In the genomic region with DNA sequence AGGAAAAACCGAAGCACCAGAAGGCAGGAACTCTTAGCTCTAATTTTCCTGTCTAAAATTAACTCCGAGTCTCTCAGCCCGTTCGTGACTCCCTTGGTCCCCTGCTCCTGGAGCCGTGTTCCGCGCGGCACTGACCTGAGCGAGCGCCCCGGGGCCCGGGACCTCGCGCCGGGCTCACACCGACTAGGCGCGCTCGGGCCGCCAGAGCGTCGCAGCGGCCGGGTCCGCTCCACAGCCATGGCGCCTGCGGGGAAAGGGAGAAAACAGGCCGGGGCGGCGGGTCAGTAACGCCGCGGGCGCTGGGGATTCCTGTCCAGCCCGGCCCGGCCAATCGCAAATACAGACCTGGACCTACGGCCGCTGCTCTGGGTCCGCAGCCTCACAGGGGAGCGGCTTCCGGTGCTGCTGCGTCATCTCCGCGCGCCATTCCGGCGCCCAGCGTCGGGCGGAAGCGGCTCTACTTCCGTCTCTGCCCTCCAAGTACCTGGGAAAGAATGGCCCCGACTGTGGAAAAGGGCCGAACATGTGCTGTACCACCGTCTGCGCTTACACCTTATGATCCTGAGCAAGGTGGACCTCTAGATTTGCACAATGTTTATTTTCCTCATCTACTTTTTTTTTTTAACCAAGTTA, we compare ENCODE assay signal across 8 mouse cellular contexts. TPM values are rescaled to one million over a fixed set of nuclear protein-coding genes. Genes with fewer than 3 reads are reported as not detected.
DNase-seq lines count a peak whose midpoint lies in the region; ATAC-seq and TF ChIP-seq lines count a peak whose summit lies in the region.

A gene (minus strand): TSS at position 485 of the 633 bp plus-strand sequence.

- peak within 1 kb of the TSS; percentile 91 for H3K27ac ChIP-seq in gastrocnemius, adult 2 months
- peak within 1 kb of the TSS; percentile 85 for H3K27ac ChIP-seq in hindbrain, postnatal 0 days
- H3K27ac ChIP-seq in left cerebral cortex, adult 2 months, result peak within 1 kb of the TSS; percentile 93

- WGBS in hindbrain, postnatal 0 days, result under 1% methylated on average over 56 of the region's 57 CpGs

- intact Hi-C loops in gastrocnemius, adult 2 months (cut with DNase I), result loop anchor here (2.0 kb wide), 2 partner anchors 21 to 45 kb away; no protein-coding TSS in a partner anchor
- intact Hi-C loops in left cerebral cortex, adult 2 months (cut with DNase I), result loop anchor here (2.0 to 5.0 kb wide), 3 partner anchors 45 to 281 kb away; a partner anchor contains a TSS

- peak; percentile 98 for ATAC-seq in hindbrain, postnatal 0 days
- ATAC-seq in megakaryocyte, adult 5-6 weeks (ENCODE audit: poor library complexity, severe bottlenecking), result peak; percentile 100

- no peak for TF ChIP-seq CTCF in gastrocnemius, adult 2 months (IDR thresholded peaks at IDR 0.05)
- no peak for TF ChIP-seq CTCF in hindbrain, postnatal 0 days (IDR thresholded peaks at IDR 0.05; ENCODE audit: low read depth)
- TF ChIP-seq CTCF in left cerebral cortex, adult 2 months (IDR thresholded peaks at IDR 0.05), result no peak

- peak within 1 kb of the TSS; percentile 95 for H3K9ac ChIP-seq in hindbrain, postnatal 0 days (replicated peaks; ENCODE audit: low read length)

- H3K9me3 ChIP-seq in hindbrain, postnatal 0 days (ENCODE audit: low read length), result 0 out of 2 replicates have a peak, but pooled peaks cover 3% of the 10 kb centered on the region

- peak; percentile 83 for DNase-seq in WW6 (ENCODE audit: low read depth, low spot score)
- DNase-seq in cerebellum, postnatal 4 days (ENCODE audit: low spot score in 2 of 2), result peak; percentile 81 to 92
- peak; percentile 95 for DNase-seq in gastrocnemius, adult 2 months
- DNase-seq in hindbrain, postnatal 0 days (ENCODE audit: low spot score), result peak; percentile 96
- peak; percentile 94 for DNase-seq in left cerebral cortex, adult 2 months (ENCODE audit: extremely low spot score in 1 of 2, low spot score in 2 of 2)
- peak; percentile 88 to 91 for DNase-seq in right cerebral cortex, adult 2 months (ENCODE audit: low spot score in 2 of 2)
- peak; percentile 92 for DNase-seq in urinary bladder, postnatal 14 days (ENCODE audit: low spot score)

- H3K4me3 ChIP-seq in gastrocnemius, adult 2 months, result peak within 1 kb of the TSS; percentile 87
- H3K4me3 ChIP-seq in hindbrain, postnatal 0 days (ENCODE audit: low read length), result peak within 1 kb of the TSS; percentile 100
- H3K4me3 ChIP-seq in left cerebral cortex, adult 2 months, result peak within 1 kb of the TSS; percentile 85

- 0 out of 2 replicates have a peak, but pooled peaks cover 4% of the 10 kb centered on the region for H3K36me3 ChIP-seq in hindbrain, postnatal 0 days (ENCODE audit: insufficient read depth, low read length)

- H3K4me1 ChIP-seq in hindbrain, postnatal 0 days (ENCODE audit: insufficient read depth, low read length), result peaks cover 6% of the 10 kb centered on the region

- 0 out of 2 replicates have a peak, but pooled peaks cover 4% of the 10 kb centered on the region for H3K27me3 ChIP-seq in hindbrain, postnatal 0 days (ENCODE audit: insufficient read depth, low read length)

- H3K4me2 ChIP-seq in hindbrain, postnatal 0 days (ENCODE audit: low read depth, low read length), result peak within 1 kb of the TSS; percentile 67

RNA-seq across cellular contexts. Expression of the gene that starts here (rescaled TPM):
- total RNA-seq in gastrocnemius, adult 2 months (2021), result 10 to 100 TPM; 52.5 to 53.2 TPM
- total RNA-seq in hindbrain, postnatal 0 days (2014; rRNA removed), result 94.9 and 112 TPM in 2 replicates
- 111 and 118 TPM in 2 replicates for polyA plus RNA-seq in hindbrain, postnatal 0 days (2015; fragmentation: Nextera tagmentation; extraction: Ambion mirVana)
- 100 to 1,000 TPM in 1 of 2 experiments, 10 to 100 TPM in 1; 86.8 to 100 TPM for total RNA-seq in left cerebral cortex, adult 2 months (2021)
- 48.9 and 56.0 TPM in 2 replicates for total RNA-seq in megakaryocyte, adult 5-6 weeks (2015)
- total RNA-seq in megakaryocyte, adult 5-6 weeks (2017), result 66.2 TPM in 2 replicates

Comparison
In these comparisons a context has a peak if more than half of its experiments do, and no peak if none do; other contexts are left out.
1. Peak in every context shown above with its lines: DNase-seq, ATAC-seq, H3K4me3 ChIP-seq and H3K27ac ChIP-seq.